Mouse (Mus musculus): ENCODE results near the gene Dzank1.

Gene Dzank1

GRCm38 (mm10) chr2:144526981-144527820 lies at the start of gene Dzank1, which contains the start of gene Polr3f:
TSS of gene Dzank1 (minus strand) at chr2:144527414.
TSS of gene Polr3f (plus strand) at chr2:144527718.
- peak; percentile 97 for DNase-seq (ENCODE audit: low spot score)

- DNase-seq (ENCODE audit: low spot score): peak; percentile 97
These were observed 28.8 kb upstream of the Dzank1 start, which contains the start of gene Sec23b for GRCm38 (mm10) chr2:144555820-144556552. TSS of gene Sec23b (plus strand) at chr2:144556229.

DNA sequence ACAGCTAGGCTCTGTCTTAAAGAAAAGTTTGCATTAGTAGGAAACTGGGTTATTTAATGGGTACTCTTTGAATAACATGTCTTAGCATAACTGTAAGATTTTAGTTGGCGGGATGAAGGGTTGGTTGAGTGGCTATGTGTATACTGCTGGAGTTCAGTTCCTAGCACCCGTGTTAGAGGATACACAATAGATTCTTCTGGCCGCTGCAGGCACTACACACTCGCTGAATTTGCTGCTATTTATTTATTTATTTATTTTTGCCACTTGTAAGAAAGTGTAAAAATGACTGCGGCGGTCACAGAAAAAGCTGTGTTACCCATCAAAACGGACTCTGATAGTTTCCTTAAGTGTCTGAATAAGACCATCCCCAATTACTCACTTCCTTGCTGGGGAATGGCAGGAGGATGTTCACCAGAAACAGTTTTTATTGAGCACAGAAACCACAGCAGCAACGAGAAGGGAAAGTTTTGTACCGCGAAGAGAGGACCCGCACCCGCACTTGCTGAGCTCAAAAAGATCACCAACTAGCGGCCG lies 28.1 kb upstream of the Dzank1 start:
- no peak for DNase-seq (ENCODE audit: low spot score)

DNA sequence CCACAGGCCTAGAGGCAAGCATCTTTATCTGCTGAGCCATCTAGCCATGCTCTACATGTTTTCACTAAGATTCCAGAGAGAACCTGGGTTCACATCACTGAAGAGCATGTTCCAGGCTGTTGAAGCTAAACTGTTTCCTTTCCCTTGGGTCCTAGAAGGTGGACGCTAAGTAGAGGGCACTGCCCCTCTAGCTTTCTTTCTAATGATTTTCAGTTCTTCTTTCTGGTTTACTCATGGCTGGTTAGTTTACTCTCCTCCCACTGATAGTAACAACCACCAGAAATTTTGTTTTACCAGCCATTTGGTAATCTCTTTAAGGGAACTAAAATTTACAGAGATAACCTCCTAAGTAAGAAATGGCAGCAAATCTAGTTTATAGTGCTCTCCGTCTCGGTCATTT lies 26.7 kb upstream of the Dzank1 start:
- no peak for DNase-seq (ENCODE audit: low spot score)

DNA sequence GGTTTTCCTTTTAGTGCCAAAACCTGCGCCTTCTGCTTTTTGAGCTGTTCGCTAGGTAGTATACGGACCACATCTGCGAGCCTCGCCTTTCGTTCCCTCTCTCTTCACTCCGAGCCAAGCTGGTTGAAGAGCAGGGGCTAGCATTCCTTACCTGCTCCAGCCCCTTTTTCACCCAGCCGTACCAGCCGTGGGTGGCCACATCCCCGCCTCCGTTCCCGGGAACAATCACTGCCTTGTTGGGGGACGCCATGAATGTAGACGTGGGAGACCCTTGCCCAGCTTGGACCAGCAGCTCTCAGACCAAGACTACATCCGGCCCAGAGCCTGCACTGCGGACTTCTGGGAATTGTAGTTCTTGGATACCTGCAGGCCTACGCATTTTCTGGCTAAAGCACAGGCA lies 23.3 kb upstream of the Dzank1 start, which contains the start of gene Rbbp9:
Gene Rbbp9, minus strand, starts transcription at position 341 of the 400 bp plus-strand sequence.
- DNase-seq (ENCODE audit: low spot score): peak; percentile 69

DNA sequence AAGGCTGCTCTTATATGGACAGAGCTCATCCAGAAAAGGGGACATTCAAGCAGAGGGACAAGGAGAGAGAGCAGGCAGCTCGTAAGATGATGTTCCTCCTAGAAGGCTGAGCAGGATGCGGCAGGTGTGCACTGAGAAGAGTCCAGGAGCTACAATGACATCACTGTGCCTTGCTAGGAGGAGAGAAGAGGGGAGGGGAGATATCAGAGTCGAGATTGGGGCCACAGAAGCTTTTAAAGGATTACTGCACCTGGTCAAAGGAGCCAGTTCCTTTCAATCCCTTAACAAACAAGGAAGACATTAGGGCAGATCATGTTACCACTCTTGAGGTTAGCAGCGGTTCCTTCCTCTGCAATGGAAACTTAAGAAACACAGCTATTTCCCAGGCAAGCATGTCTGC lies 20.3 kb upstream of the Dzank1 start:
- DNase-seq (ENCODE audit: low spot score): no peak

GRCm38 (mm10) chr2:144545481-144545880 lies 18.3 kb upstream of the Dzank1 start:
- DNase-seq (ENCODE audit: low spot score): no peak

- DNase-seq (ENCODE audit: low spot score): no peak
These were observed 17.8 kb upstream of the Dzank1 start for GRCm38 (mm10) chr2:144545061-144545460.

DNA sequence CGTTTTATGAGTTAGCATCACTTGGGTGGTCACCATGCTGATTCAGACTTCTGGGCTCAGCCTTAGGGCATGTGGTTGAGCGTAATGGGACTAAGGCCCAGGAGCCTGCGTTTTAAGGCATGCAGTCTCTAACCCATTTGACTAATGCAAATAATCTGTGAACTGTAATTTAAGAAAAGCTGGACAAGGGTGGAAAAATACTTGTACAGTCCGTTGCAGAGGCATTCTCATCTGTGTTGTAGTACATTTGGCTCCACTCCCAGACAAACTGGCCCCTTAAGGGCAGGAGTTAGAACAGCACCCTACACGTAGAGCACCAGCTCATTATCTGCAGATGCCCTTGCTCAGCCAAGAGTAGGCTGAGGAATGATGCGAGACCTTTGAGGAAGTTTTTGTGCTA lies 17.4 kb upstream of the Dzank1 start:
- peak; percentile 39 for DNase-seq (ENCODE audit: low spot score)

- no peak for DNase-seq (ENCODE audit: low spot score)
These were observed 16.5 kb upstream of the Dzank1 start for GRCm38 (mm10) chr2:144543670-144544069.

DNA sequence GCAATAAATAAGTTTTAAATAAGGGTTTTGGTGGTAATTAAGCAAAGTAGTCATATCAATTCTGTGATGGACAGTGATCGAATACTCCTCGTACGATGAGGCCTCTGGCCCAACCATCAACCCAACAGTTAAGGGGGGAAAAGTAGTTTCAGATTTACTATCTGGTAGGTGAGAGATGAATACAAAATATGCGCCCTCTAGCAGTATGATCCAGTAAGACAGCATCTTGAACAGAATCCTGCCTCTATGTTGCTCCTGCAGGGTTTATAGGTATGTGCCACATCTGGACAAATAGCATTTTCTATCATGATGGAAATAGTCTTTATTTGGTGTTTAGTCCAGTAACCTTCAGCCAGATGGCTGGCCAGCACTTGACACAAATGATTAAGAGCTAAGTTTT lies 14.0 kb upstream of the Dzank1 start:
- no peak for DNase-seq (ENCODE audit: low spot score)

- DNase-seq (ENCODE audit: low spot score): no peak
These were observed 9.9 kb upstream of the Dzank1 start for GRCm38 (mm10) chr2:144537123-144537522.

DNA sequence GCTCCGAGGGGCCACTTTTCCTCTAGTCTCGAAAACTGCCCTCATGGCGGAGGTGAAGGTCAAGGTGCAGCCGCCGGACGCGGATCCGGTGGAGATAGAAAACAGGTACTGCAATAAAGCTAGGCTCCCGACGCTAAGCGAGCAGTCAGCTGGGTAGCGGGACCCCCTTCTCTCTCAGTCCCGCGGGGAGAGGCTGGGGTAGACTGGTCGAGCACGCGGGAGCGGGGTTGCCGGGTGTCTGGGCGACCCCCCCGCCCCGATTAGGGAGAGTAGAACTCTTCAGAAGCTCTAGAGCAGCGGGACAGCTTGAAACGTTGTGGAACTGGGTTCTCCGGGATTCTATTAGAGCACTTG lies 584 bp upstream of the Dzank1 start:
- DNase-seq (ENCODE audit: low spot score): no peak

GRCm38 (mm10) chr2:144525856-144526255 lies 1.4 kb downstream of the Dzank1 start:
- peak; percentile 60 for DNase-seq (ENCODE audit: low spot score)

- DNase-seq (ENCODE audit: low spot score): no peak
These were observed 7.4 kb downstream of the Dzank1 start for GRCm38 (mm10) chr2:144519772-144520171.

- DNase-seq (ENCODE audit: low spot score): no peak
These were observed 12.6 kb downstream of the Dzank1 start for GRCm38 (mm10) chr2:144514619-144515018.

DNA sequence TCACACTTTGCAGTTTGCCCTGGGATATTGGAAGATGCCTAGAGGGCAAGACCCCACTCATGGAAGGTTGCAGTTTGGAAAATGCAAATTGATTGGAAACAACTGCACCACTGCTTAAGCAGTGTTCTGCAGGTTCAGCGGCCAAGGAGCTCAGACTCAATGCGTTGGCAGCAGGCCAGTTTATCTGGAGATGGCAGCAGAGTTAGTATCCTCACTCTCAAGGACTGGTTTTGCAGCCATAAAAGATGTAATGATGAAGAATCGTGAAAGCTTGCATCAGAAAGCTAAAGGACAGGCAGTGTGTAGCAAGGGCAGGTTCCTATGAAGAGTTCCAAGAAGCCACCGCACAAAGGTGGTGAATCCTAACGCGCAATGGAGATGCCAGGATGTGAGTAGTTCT lies 25.1 kb downstream of the Dzank1 start:
- peak; percentile 80 for DNase-seq (ENCODE audit: low spot score)

GRCm38 (mm10) chr2:144489342-144489741 lies 37.9 kb downstream of the Dzank1 start:
- no peak for DNase-seq (ENCODE audit: low spot score)

DNA sequence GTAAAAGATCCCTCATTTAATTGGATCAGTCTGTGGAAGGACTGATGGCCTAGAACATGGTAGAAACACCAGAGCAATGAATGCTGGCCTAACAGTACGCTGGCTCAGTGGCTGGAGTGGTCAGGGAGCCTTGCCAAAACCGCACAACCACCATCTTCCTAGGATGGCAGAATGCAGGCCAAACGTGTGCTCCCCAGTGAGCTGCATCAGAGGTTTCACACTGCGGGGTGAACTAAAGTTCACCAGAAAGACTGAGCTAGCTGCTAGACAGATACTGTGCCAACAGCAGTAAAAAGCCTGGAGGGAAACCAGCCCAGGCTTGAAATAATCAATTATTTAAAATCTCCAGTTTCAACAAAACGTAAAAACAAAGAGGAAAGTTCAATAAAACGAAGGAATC lies 39.7 kb downstream of the Dzank1 start:
- DNase-seq (ENCODE audit: low spot score): no peak

- no peak for DNase-seq (ENCODE audit: low spot score)
These were observed 41.8 kb downstream of the Dzank1 start for GRCm38 (mm10) chr2:144485439-144485838.

- no peak for DNase-seq (ENCODE audit: low spot score)
These were observed 43.1 kb downstream of the Dzank1 start for GRCm38 (mm10) chr2:144484084-144484483.

DNA sequence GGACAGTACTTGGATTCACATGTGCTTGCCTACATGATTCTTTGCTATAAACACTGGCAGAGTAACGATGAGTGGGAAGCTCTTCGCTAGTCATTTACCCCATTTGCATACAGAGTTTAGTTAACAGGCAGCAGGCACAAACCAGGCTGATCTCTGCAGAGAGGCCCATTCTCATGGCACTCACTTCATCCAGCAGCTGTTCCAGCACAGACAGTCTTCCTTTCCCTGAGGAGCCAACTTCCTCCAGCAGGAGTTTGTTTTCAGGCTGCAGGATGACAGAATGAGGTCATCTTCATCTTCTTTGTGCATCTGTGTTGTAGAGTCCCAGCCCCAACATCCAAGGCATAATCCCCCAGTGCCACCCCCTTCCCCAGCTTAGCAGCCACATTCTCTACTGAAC lies 47.8 kb downstream of the Dzank1 start:
- DNase-seq (ENCODE audit: low spot score): no peak

DNA sequence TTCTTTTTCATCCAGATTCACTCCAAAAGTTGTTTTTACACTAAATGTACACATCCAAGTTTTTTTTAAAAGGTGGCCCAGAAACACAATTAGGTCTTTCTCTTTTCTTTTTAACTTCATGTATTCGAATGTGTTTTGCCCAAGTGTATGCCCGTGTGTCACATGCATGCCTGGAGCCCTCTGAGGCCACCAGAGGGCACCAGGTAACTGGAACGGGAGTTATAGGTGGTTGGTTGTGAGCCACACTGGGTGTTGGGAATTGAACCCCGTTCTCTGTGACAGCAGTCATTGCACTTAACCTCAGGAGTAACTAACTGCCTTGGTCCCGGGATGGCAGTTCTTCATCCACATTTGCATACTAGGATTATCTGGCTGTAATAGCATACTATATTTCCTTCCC lies 60.0 kb downstream of the Dzank1 start:
- no peak for DNase-seq (ENCODE audit: low spot score)

All from MN1 (cell line).